Mouse (Mus musculus) intestine, postnatal 0 days (tissue): ENCODE measurements around the gene 9230112D13Rik. TPM values are rescaled to one million over a fixed set of nuclear protein-coding genes. Genes with fewer than 3 reads are reported as not detected.

Experiments
- ATAC-seq: fragments of 200-750 bp; cut with Nextera tagmentation; 2 replicates; pipeline ENCODE4 v1.8.0; 2017; ENCODE audit warnings: mild to moderate bottlenecking, moderate TSS enrichment, moderate library complexity
- H3K27ac ChIP-seq: fragments of 300-500 bp; sonication (generic); 2 replicates; pipeline ENCODE4 v1.5.1; 2014; ENCODE audit warnings: mild to moderate bottlenecking, low read depth, low read length, moderate library complexity
- H3K27me3 ChIP-seq: fragments of 300-500 bp; sonication (generic); replicated peaks from 2 replicates; pipeline ENCODE4 v1.6.1; 2014; ENCODE audit warnings: low read length, mixed read lengths; ENCODE audit not compliant: control insufficient read depth, insufficient read depth
- H3K36me3 ChIP-seq: fragments of 300-500 bp; sonication (generic); 2 replicates; pipeline ENCODE4 v1.6.1; 2014; ENCODE audit warnings: mild to moderate bottlenecking, moderate library complexity; ENCODE audit not compliant: control insufficient read depth, insufficient read depth
- H3K4me1 ChIP-seq: fragments of 300-500 bp; sonication (generic); replicated peaks from 2 replicates; pipeline ENCODE4 v1.6.1; 2014; ENCODE audit warnings: antibody characterized with exemption, low read length, mixed read lengths; ENCODE audit not compliant: control insufficient read depth, insufficient read depth
- H3K4me2 ChIP-seq: fragments of 300-500 bp; sonication (generic); replicated peaks from 2 replicates; pipeline ENCODE4 v1.6.1; 2014; ENCODE audit warnings: low read depth, mild to moderate bottlenecking, moderate library complexity
- H3K4me3 ChIP-seq: fragments of 300-500 bp; sonication (generic); 2 replicates; pipeline ENCODE4 v1.5.1; 2014; ENCODE audit warnings: low read depth, low read length
- H3K9ac ChIP-seq: fragments of 300-500 bp; sonication (generic); 2 replicates; pipeline ENCODE4 v1.6.1; 2014; ENCODE audit warnings: mild to moderate bottlenecking, low read depth, low read length
- H3K9me3 ChIP-seq: fragments of 300-500 bp; sonication (generic); 2 replicates; pipeline ENCODE4 v1.6.1; 2016; ENCODE audit warnings: mixed run types; ENCODE audit not compliant: control insufficient read depth
- CTCF ChIP-seq: sonication (generic); IDR thresholded peaks from 2 replicates; pipeline ENCODE4 v1.5.1; 2016; ENCODE audit warnings: low read depth, mild to moderate bottlenecking, control low read depth, antibody characterized with exemption, moderate library complexity
- WGBS: fragments of 180-500 bp; shearing (Covaris S2); extraction: QIAGEN DNeasy Blood & Tissue Kit; methylation state at CpG from one replicate; pipeline ENCODE4 v1.1.7; 2014; 5-methylcytosine and 5-hydroxymethylcytosine counted together
- polyA plus RNA-seq: library from polyadenylated mRNA; unstranded; fragments of >200 nt; fragmentation: Nextera tagmentation; extraction: Ambion mirVana; gene quantifications from 2 replicates; pipeline ENCODE4 v1.2.1, GENCODE M21; 2015

9230112D13Rik gene
- polyA plus RNA-seq, 1 experiment from 2014 or later = not detected

DNA sequence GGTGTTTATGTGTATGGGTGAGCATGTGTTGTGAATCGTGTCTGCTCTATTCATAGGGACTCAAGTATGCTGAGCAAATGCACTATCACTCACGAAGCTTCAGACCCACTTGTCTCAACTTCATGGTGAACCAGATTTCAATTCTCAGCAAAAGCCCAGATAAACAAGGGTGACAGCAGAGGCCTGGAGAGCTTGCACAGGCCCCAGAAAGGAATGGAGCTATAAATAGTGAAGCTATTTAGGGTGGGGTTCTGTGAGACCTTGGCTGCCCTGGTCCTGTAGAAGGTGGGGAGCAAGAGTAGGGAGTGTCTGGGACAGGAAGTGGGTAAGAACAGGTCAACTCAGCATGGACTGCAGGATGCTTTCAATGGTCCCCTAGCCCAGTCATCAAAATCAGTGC, 21.9 kb upstream of the 9230112D13Rik start:
- no peak for TF ChIP-seq CTCF
- Histone ChIP-seq H3K36me3 (peaks cover 13% of the 10 kb centered on the region; the same call in 1 of the 2 replicates), H3K4me2 (no peak overlapping the region), H3K4me3 (no peak overlapping the region), H3K27ac (no peak overlapping the region), H3K4me1 (peaks cover 4% of the 10 kb centered on the region; the same call in 1 of the 2 replicates), H3K9ac (no peak overlapping the region), H3K27me3 (no peaks in the 10 kb centered on the region), H3K9me3 (no peaks in the 10 kb centered on the region)
- 53% methylated on average over 2 of the region's 2 CpGs for WGBS
- no peak for ATAC-seq

GRCm38 (mm10) chr14:34544001-34544400, 21.4 kb upstream of the 9230112D13Rik start:
- H3K4me1 ChIP-seq = no peaks in the 10 kb centered on the region
- peaks cover 14% of the 10 kb centered on the region; the same call in 1 of the 2 replicates for H3K36me3 ChIP-seq
- no peaks in the 10 kb centered on the region for H3K27me3 ChIP-seq
- 86% methylated on average over 6 of the region's 6 CpGs for WGBS
- no peak overlapping the region for H3K4me2 ChIP-seq
- H3K4me3 ChIP-seq = no peak overlapping the region
- no peaks in the 10 kb centered on the region for H3K9me3 ChIP-seq
- no peak for ATAC-seq
- H3K9ac ChIP-seq = no peak overlapping the region
- no peak overlapping the region for H3K27ac ChIP-seq
- no peak for TF ChIP-seq CTCF

DNA sequence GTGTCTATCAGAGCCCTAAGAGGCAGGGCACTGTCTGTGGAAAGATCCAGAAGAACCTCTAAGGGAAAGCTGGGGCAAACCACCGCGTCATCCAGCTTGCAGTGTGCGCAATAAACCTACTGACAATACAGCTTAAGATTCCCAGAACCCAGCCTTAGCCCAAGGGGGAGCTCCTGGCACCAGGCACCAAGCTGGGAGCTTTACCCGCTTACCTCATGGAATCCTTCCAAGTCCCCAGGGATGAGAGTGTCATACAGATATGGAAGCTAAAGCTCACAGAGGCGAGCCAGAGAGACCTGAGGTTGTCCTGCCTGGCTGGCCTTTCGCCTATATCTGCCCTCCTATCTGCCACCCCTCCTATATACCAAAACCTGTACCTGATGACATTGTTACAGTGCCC, 21.0 kb upstream of the 9230112D13Rik start:
- H3K4me3 ChIP-seq = no peak overlapping the region
- H3K27ac ChIP-seq = no peak overlapping the region
- H3K4me2 ChIP-seq = no peak overlapping the region
- no peak for ATAC-seq
- H3K4me1 ChIP-seq = no peaks in the 10 kb centered on the region
- TF ChIP-seq CTCF = no peak
- no peaks in the 10 kb centered on the region for H3K27me3 ChIP-seq
- peaks cover 14% of the 10 kb centered on the region; the same call in 1 of the 2 replicates for H3K36me3 ChIP-seq
- H3K9me3 ChIP-seq = no peaks in the 10 kb centered on the region
- no peak overlapping the region for H3K9ac ChIP-seq
- 86% methylated on average over 6 of the region's 6 CpGs for WGBS

- Histone ChIP-seq H3K4me3 (no peak overlapping the region), H3K36me3 (peaks cover 17% of the 10 kb centered on the region; the same call in 1 of the 2 replicates), H3K4me1 (no peaks in the 10 kb centered on the region), H3K4me2 (no peak overlapping the region), H3K27me3 (no peaks in the 10 kb centered on the region), H3K9ac (no peak overlapping the region), H3K27ac (no peak overlapping the region), H3K9me3 (no peaks in the 10 kb centered on the region)
- WGBS = 79% methylated on average over 5 of the region's 5 CpGs
- no peak for TF ChIP-seq CTCF
- no peak for ATAC-seq
Measured at GRCm38 (mm10) chr14:34541896-34542295, 19.3 kb upstream of the 9230112D13Rik start.

DNA sequence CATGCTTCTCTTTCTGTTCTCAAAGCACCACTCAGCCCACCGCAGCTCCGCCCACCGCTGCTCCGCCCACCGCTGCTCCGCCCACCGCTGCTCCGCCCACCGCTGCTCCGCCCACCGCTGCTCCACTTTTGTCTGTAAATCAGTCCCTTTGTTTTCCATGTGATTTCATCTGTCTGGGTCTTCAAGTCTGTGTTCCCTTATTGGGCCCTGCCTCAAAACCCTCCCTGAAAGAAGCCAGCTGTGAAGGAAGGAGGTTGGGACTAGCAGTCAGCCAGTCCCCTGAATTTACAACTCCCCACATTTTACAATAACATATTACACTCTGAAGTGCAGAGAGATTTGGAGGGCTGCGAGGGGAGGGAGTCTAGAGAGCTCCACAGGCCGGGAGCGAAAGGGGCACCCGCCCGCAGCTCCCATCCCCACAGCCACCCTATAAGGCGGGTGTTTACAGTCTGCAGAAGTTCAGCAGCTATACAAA, 18.1 kb upstream of the 9230112D13Rik start:
- H3K4me1 ChIP-seq = no peaks in the 10 kb centered on the region; the same call in 1 of the 2 replicates
- peak overlapping the region; percentile 31; the same call in 1 of the 2 replicates for H3K27ac ChIP-seq
- H3K9me3 ChIP-seq = no peaks in the 10 kb centered on the region
- H3K4me2 ChIP-seq = peak overlapping the region; percentile 37; the same call in 1 of the 2 replicates
- H3K27me3 ChIP-seq = no peaks in the 10 kb centered on the region
- no peak for TF ChIP-seq CTCF
- H3K4me3 ChIP-seq = no peak overlapping the region
- peak; percentile 37 for ATAC-seq
- H3K9ac ChIP-seq = no peak overlapping the region
- peaks cover 17% of the 10 kb centered on the region; the same call in 1 of the 2 replicates for H3K36me3 ChIP-seq
- 34% methylated on average over 17 of the region's 17 CpGs for WGBS

- 0 out of 2 replicates have a peak, but pooled peaks cover 2% of the 10 kb centered on the region for H3K27me3 ChIP-seq
- 32% methylated on average over 4 of the region's 4 CpGs for WGBS
- H3K9me3 ChIP-seq = no peaks in the 10 kb centered on the region
- H3K27ac ChIP-seq = no peak overlapping the region
- H3K9ac ChIP-seq = no peak overlapping the region
- ATAC-seq = peak; percentile 72
- H3K4me3 ChIP-seq = no peak overlapping the region
- H3K4me1 ChIP-seq = no peaks in the 10 kb centered on the region; the same call in 1 of the 2 replicates
- no peak overlapping the region for H3K4me2 ChIP-seq
- no peak for TF ChIP-seq CTCF
- H3K36me3 ChIP-seq = peaks cover 14% of the 10 kb centered on the region; the same call in 1 of the 2 replicates
Measured at GRCm38 (mm10) chr14:34535883-34536282, 13.3 kb upstream of the 9230112D13Rik start.
